Mouse (Mus musculus): ENCODE measurements around the gene Sphk2. TPM values are rescaled to one million over a fixed set of nuclear protein-coding genes. Genes with fewer than 3 reads are reported as not detected.
A peak's percentile ranks its signal among the peaks of the same experiment; 100 is the strongest.

The Sphk2 gene
- polyA plus RNA-seq (2012; ENCODE audit: insufficient read depth, insufficient read length, missing spikeins): 51.2 and 56.1 TPM in 2 replicates

GRCm38 (mm10) chr7:45717918-45718297 is at the start of gene Sphk2:
TSS of gene Sphk2 (minus strand) at chr7:45718002.
- Histone ChIP-seq H3K27ac (ENCODE audit: insufficient read depth, low read depth, low read length) (peak within 1 kb of the TSS; percentile 97), H3K4me3 (ENCODE audit: insufficient read depth, low read length) (peak within 1 kb of the TSS; percentile 99), H3K4me1 (ENCODE audit: control insufficient read depth, insufficient read depth, low read length) (peaks cover 7% of the 10 kb centered on the region)
- TF ChIP-seq CTCF (IDR thresholded peaks at IDR 0.05; ENCODE audit: low read depth, low read length): no peak
- TF ChIP-seq POLR2A (IDR thresholded peaks at IDR 0.05; ENCODE audit: borderline replicate concordance, low read depth, low read length): no peak; the same call in 1 of the 2 replicates

DNA sequence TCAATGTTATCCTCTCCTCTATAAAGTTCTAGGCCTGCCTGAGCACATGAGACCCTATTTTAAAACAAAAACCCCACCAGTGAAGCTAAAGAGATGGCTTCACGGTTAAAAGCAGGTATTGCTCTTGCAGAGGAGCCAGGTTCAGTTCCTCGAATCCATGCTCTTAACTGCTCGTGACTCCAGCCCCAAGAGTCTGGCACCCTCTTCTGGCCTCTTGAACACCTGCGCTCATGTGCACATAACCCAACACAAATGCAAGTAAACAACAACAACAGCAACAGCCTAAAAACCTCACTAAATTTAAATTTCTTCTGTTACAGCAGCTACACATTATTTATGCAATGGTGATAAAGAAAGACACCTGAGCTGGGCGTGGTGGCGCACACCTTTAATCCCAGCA is 49.7 kb upstream of the Sphk2 start:
- Histone ChIP-seq H3K4me1 (ENCODE audit: control insufficient read depth, insufficient read depth, low read length) (no peaks in the 10 kb centered on the region), H3K27ac (ENCODE audit: insufficient read depth, low read depth, low read length) (no peak overlapping the region), H3K4me3 (ENCODE audit: insufficient read depth, low read length) (no peak overlapping the region)
- no peak for TF ChIP-seq CTCF (IDR thresholded peaks at IDR 0.05; ENCODE audit: low read depth, low read length)
- no peak for TF ChIP-seq POLR2A (IDR thresholded peaks at IDR 0.05; ENCODE audit: borderline replicate concordance, low read depth, low read length)

DNA sequence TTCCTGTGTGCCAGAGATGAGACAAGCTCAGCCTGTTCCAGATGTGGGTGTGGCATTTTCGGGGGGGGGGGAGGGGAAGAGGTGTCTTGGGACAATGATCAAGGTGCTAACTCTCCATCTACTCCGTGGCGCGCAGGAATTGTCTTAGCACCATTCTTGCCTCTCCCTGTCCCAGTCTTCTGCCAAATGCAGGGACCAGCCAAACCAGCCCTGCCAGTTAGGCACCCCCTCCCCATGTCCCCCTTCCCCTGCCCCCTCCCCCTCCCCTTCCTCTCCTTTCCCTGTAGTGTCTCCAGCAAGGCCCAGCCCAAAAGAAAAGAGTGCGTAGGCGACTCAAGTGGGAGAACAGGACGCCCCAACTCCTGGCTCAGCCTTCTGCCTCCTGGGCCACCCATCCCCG is 49.0 kb upstream of the Sphk2 start:
- H3K4me3 ChIP-seq (ENCODE audit: insufficient read depth, low read length): no peak overlapping the region
- no peaks in the 10 kb centered on the region for H3K4me1 ChIP-seq (ENCODE audit: control insufficient read depth, insufficient read depth, low read length)
- TF ChIP-seq CTCF (IDR thresholded peaks at IDR 0.05; ENCODE audit: low read depth, low read length) (no peak), POLR2A (IDR thresholded peaks at IDR 0.05; ENCODE audit: borderline replicate concordance, low read depth, low read length) (no peak)
- H3K27ac ChIP-seq (ENCODE audit: insufficient read depth, low read depth, low read length): no peak overlapping the region

- Histone ChIP-seq H3K27ac (ENCODE audit: insufficient read depth, low read depth, low read length) (no peak overlapping the region), H3K4me1 (ENCODE audit: control insufficient read depth, insufficient read depth, low read length) (no peaks in the 10 kb centered on the region), H3K4me3 (ENCODE audit: insufficient read depth, low read length) (no peak overlapping the region)
- TF ChIP-seq POLR2A (IDR thresholded peaks at IDR 0.05; ENCODE audit: borderline replicate concordance, low read depth, low read length): no peak
- no peak for TF ChIP-seq CTCF (IDR thresholded peaks at IDR 0.05; ENCODE audit: low read depth, low read length)
Observed at GRCm38 (mm10) chr7:45765995-45766394, 48.2 kb upstream of the Sphk2 start.

DNA sequence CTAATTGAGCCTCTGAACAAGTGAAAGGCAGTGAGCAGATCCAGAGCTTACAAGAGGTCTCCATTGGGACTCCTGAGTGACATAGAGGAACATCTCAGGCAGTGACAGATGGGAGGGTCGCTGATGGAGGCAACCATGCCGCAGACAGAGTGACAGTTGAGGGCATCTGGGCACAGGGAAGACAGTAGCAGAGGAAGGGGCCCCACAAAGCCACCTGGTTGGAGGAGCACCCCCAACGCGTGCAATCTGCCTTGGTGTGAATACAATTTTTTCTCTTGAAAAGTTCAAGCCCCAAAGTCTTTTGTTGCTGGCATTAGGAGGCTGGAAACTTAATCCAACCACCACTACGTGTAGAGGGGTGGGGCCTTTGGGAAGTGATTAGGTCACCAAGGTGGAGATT is 42.3 kb upstream of the Sphk2 start:
- no peaks in the 10 kb centered on the region for H3K4me1 ChIP-seq (ENCODE audit: control insufficient read depth, insufficient read depth, low read length)
- TF ChIP-seq CTCF (IDR thresholded peaks at IDR 0.05; ENCODE audit: low read depth, low read length) (no peak), POLR2A (IDR thresholded peaks at IDR 0.05; ENCODE audit: borderline replicate concordance, low read depth, low read length) (no peak)
- no peak overlapping the region for H3K4me3 ChIP-seq (ENCODE audit: insufficient read depth, low read length)
- no peak overlapping the region for H3K27ac ChIP-seq (ENCODE audit: insufficient read depth, low read depth, low read length)

DNA sequence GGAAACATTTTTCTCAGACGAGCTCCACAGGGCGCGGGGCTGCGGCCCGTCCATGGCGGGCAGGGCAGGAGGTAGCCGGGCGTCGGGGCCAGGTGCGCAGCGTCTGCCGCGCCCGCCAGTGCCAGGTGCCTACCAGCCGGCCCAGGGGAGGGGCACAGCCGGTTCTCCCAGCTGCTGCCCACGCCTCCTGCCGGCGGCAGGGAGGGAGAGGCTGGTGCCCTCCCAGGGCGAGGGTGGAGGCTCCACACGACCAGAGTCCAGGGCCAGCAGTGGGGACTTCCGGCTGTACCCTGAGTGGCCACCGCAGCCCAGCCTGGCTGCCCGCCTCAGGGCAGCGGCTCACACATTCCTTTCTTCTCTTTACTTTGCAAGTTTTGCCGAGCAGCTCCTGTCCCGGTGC is 41.6 kb upstream of the Sphk2 start:
- no peak for TF ChIP-seq CTCF (IDR thresholded peaks at IDR 0.05; ENCODE audit: low read depth, low read length)
- no peak for TF ChIP-seq POLR2A (IDR thresholded peaks at IDR 0.05; ENCODE audit: borderline replicate concordance, low read depth, low read length)
- no peaks in the 10 kb centered on the region for H3K4me1 ChIP-seq (ENCODE audit: control insufficient read depth, insufficient read depth, low read length)
- H3K4me3 ChIP-seq (ENCODE audit: insufficient read depth, low read length): no peak overlapping the region
- no peak overlapping the region for H3K27ac ChIP-seq (ENCODE audit: insufficient read depth, low read depth, low read length)

DNA sequence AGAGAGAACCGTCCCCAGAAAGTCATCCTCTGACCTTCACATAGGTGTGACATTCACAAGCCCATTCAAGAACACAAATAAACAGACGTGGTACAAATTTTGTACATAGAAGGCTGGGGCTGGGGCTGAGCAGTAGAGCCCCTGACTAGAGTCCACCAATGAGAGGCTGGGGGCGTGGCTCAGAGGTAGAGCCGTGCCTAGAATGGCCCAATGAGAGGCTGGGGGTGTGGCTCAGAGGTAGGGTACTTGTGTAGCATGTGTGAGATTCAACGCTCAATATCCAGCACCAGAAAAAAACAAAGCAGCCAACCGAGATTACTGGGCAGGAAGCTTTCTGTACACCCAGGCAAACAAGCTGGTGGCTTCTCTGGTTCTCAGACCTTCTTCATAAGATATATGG is 37.9 kb upstream of the Sphk2 start:
- no peaks in the 10 kb centered on the region for H3K4me1 ChIP-seq (ENCODE audit: control insufficient read depth, insufficient read depth, low read length)
- H3K27ac ChIP-seq (ENCODE audit: insufficient read depth, low read depth, low read length): no peak overlapping the region
- no peak for TF ChIP-seq POLR2A (IDR thresholded peaks at IDR 0.05; ENCODE audit: borderline replicate concordance, low read depth, low read length)
- no peak for TF ChIP-seq CTCF (IDR thresholded peaks at IDR 0.05; ENCODE audit: low read depth, low read length)
- H3K4me3 ChIP-seq (ENCODE audit: insufficient read depth, low read length): no peak overlapping the region

GRCm38 (mm10) chr7:45750162-45750561 is 32.4 kb upstream of the Sphk2 start:
- no peak overlapping the region for H3K27ac ChIP-seq (ENCODE audit: insufficient read depth, low read depth, low read length)
- no peak overlapping the region for H3K4me3 ChIP-seq (ENCODE audit: insufficient read depth, low read length)
- H3K4me1 ChIP-seq (ENCODE audit: control insufficient read depth, insufficient read depth, low read length): peaks cover 23% of the 10 kb centered on the region
- no peak for TF ChIP-seq POLR2A (IDR thresholded peaks at IDR 0.05; ENCODE audit: borderline replicate concordance, low read depth, low read length)
- TF ChIP-seq CTCF (IDR thresholded peaks at IDR 0.05; ENCODE audit: low read depth, low read length): no peak

GRCm38 (mm10) chr7:45749401-45749800 is 31.6 kb upstream of the Sphk2 start:
- peaks cover 23% of the 10 kb centered on the region for H3K4me1 ChIP-seq (ENCODE audit: control insufficient read depth, insufficient read depth, low read length)
- TF ChIP-seq POLR2A (IDR thresholded peaks at IDR 0.05; ENCODE audit: borderline replicate concordance, low read depth, low read length) (no peak), CTCF (IDR thresholded peaks at IDR 0.05; ENCODE audit: low read depth, low read length) (no peak)
- no peak overlapping the region for H3K4me3 ChIP-seq (ENCODE audit: insufficient read depth, low read length)
- no peak overlapping the region for H3K27ac ChIP-seq (ENCODE audit: insufficient read depth, low read depth, low read length)

- no peak overlapping the region for H3K27ac ChIP-seq (ENCODE audit: insufficient read depth, low read depth, low read length)
- peaks cover 23% of the 10 kb centered on the region for H3K4me1 ChIP-seq (ENCODE audit: control insufficient read depth, insufficient read depth, low read length)
- TF ChIP-seq POLR2A (IDR thresholded peaks at IDR 0.05; ENCODE audit: borderline replicate concordance, low read depth, low read length): no peak
- no peak for TF ChIP-seq CTCF (IDR thresholded peaks at IDR 0.05; ENCODE audit: low read depth, low read length)
- no peak overlapping the region for H3K4me3 ChIP-seq (ENCODE audit: insufficient read depth, low read length)
Observed at GRCm38 (mm10) chr7:45748110-45748509, 30.3 kb upstream of the Sphk2 start.

- no peak overlapping the region for H3K27ac ChIP-seq (ENCODE audit: insufficient read depth, low read depth, low read length)
Observed at GRCm38 (mm10) chr7:45747450-45747849, 29.6 kb upstream of the Sphk2 start.

More at GRCm38 (mm10) chr7:45747450-45747849, 29.6 kb upstream of the Sphk2 start:
- Histone ChIP-seq H3K4me3 (ENCODE audit: insufficient read depth, low read length) (no peak overlapping the region), H3K4me1 (ENCODE audit: control insufficient read depth, insufficient read depth, low read length) (peaks cover 23% of the 10 kb centered on the region)
- TF ChIP-seq POLR2A (IDR thresholded peaks at IDR 0.05; ENCODE audit: borderline replicate concordance, low read depth, low read length) (no peak), CTCF (IDR thresholded peaks at IDR 0.05; ENCODE audit: low read depth, low read length) (no peak)

Data from bone marrow macrophage, adult 2 months (primary cell).